Mouse (Mus musculus) thymus, postnatal 0 days (tissue): Measurements from ENCODE around the gene Ston1. TPM values are rescaled to one million over a fixed set of nuclear protein-coding genes. Genes with fewer than 3 reads are reported as not detected.

Source experiments
- DNase-seq: peaks from one replicate; pipeline ENCODE4 v3.0.0-alpha.2; 2015; ENCODE audit warnings: low spot score
- polyA plus RNA-seq: library from polyadenylated mRNA; unstranded; fragments of >200 nt; fragmentation: Nextera tagmentation; extraction: Ambion mirVana; gene quantifications from 2 replicates; pipeline ENCODE4 v1.2.1, GENCODE M21; 2015

Ston1 gene
- polyA plus RNA-seq, result 3.4 and 3.8 TPM in 2 replicates

GRCm38 (mm10) chr17:88597222-88598055 is at the start of gene Ston1:
Gene Ston1, plus strand, starts transcription at chr17:88597684.
- DNase-seq, result peak; percentile 40

- DNase-seq, result no peak
Measured at GRCm38 (mm10) chr17:88549411-88550191, 47.9 kb upstream of the Ston1 start.

GRCm38 (mm10) chr17:88550351-88550750 is 47.1 kb upstream of the Ston1 start:
- DNase-seq, result no peak

- DNase-seq, result peak; percentile 40
Measured at GRCm38 (mm10) chr17:88550981-88551940, 46.2 kb upstream of the Ston1 start.

- DNase-seq, result no peak
Measured at GRCm38 (mm10) chr17:88552556-88552955, 44.9 kb upstream of the Ston1 start.

GRCm38 (mm10) chr17:88553001-88553449 is 44.5 kb upstream of the Ston1 start:
- DNase-seq, result peak; percentile 87

GRCm38 (mm10) chr17:88553473-88554087 is 43.9 kb upstream of the Ston1 start:
- DNase-seq, result no peak

GRCm38 (mm10) chr17:88556176-88556575 is 41.3 kb upstream of the Ston1 start:
- no peak for DNase-seq

- DNase-seq, result peak; percentile 35
Measured at GRCm38 (mm10) chr17:88556688-88557087, 40.8 kb upstream of the Ston1 start.

GRCm38 (mm10) chr17:88558168-88558842 is 39.2 kb upstream of the Ston1 start:
- no peak for DNase-seq

- DNase-seq, result no peak
Measured at GRCm38 (mm10) chr17:88563611-88564010, 33.9 kb upstream of the Ston1 start.

GRCm38 (mm10) chr17:88569807-88570540 is 27.5 kb upstream of the Ston1 start:
- no peak for DNase-seq

- DNase-seq, result no peak
Measured at GRCm38 (mm10) chr17:88570784-88571183, 26.7 kb upstream of the Ston1 start.

GRCm38 (mm10) chr17:88574811-88575210 is 22.7 kb upstream of the Ston1 start:
- DNase-seq, result peak; percentile 67

GRCm38 (mm10) chr17:88578522-88579242 is 18.8 kb upstream of the Ston1 start:
- no peak for DNase-seq

- no peak for DNase-seq
Measured at GRCm38 (mm10) chr17:88580556-88580955, 16.9 kb upstream of the Ston1 start.

GRCm38 (mm10) chr17:88581511-88582021 is 15.9 kb upstream of the Ston1 start:
- DNase-seq, result peak; percentile 83

GRCm38 (mm10) chr17:88582999-88583398 is 14.5 kb upstream of the Ston1 start:
- no peak for DNase-seq
